Mouse (Mus musculus): ENCODE results near the gene Nufip2. TPM values are rescaled to one million over a fixed set of nuclear protein-coding genes. Genes with fewer than 3 reads are reported as not detected.
"Not testable (repeated sequence)": the region's sequence is repeated elsewhere in the genome, so short reads cannot be mapped to it uniquely, and the experiment has no call there.

Gene Nufip2
- polyA plus RNA-seq (2012; ENCODE audit: insufficient read depth, low replicate concordance), result 8.0 and 25.8 TPM in 2 replicates

- Histone ChIP-seq H3K36me3 (replicated peaks; ENCODE audit: low read length) (peaks cover 18% of the 10 kb centered on the region), H3K27me3 (replicated peaks) (no peaks in the 10 kb centered on the region), H3K9me3 (no peaks in the 10 kb centered on the region), H3K4me1 (peaks cover 33% of the 10 kb centered on the region; the same call in 1 of the 2 replicates), H3K4me3 (replicated peaks) (peak within 1 kb of the TSS; percentile 99)
- TF ChIP-seq FLI1 (IDR thresholded peaks at IDR 0.05; ENCODE audit: low read length), result no peak
- TF ChIP-seq GATA1 (IDR thresholded peaks at IDR 0.05; ENCODE audit: borderline replicate concordance, low read length), result no peak
Measured at GRCm38 (mm10) chr11:77685383-77686265, at the start of gene Nufip2. Nufip2 (plus strand) TSS chr11:77686155.

- H3K4me1 ChIP-seq, result peaks cover 9% of the 10 kb centered on the region
- no peak overlapping the region for H3K4me3 ChIP-seq (replicated peaks)
- H3K36me3 ChIP-seq (replicated peaks; ENCODE audit: low read length), result no peaks in the 10 kb centered on the region
- no peaks in the 10 kb centered on the region for H3K9me3 ChIP-seq
- TF ChIP-seq GATA1 (IDR thresholded peaks at IDR 0.05; ENCODE audit: borderline replicate concordance, low read length) (no peak), FLI1 (IDR thresholded peaks at IDR 0.05; ENCODE audit: low read length) (no peak)
- peaks cover 21% of the 10 kb centered on the region for H3K27me3 ChIP-seq (replicated peaks)
Measured at GRCm38 (mm10) chr11:77641390-77641789, 44.6 kb upstream of the Nufip2 start.

- H3K27me3 ChIP-seq (replicated peaks), result peaks cover 33% of the 10 kb centered on the region
- no peaks in the 10 kb centered on the region for H3K36me3 ChIP-seq (replicated peaks; ENCODE audit: low read length)
- no peak overlapping the region for H3K4me3 ChIP-seq (replicated peaks)
- H3K9me3 ChIP-seq, result no peaks in the 10 kb centered on the region
- H3K4me1 ChIP-seq, result peaks cover 17% of the 10 kb centered on the region
- TF ChIP-seq GATA1 (IDR thresholded peaks at IDR 0.05; ENCODE audit: borderline replicate concordance, low read length) (no peak), FLI1 (IDR thresholded peaks at IDR 0.05; ENCODE audit: low read length) (no peak)
Measured at GRCm38 (mm10) chr11:77645481-77645880, 40.5 kb upstream of the Nufip2 start.

GRCm38 (mm10) chr11:77648878-77649277 is 37.1 kb upstream of the Nufip2 start:
- TF ChIP-seq GATA1 (IDR thresholded peaks at IDR 0.05; ENCODE audit: borderline replicate concordance, low read length), result no peak
- TF ChIP-seq FLI1 (IDR thresholded peaks at IDR 0.05; ENCODE audit: low read length), result no peak
- no peaks in the 10 kb centered on the region for H3K36me3 ChIP-seq (replicated peaks; ENCODE audit: low read length)

GRCm38 (mm10) chr11:77652484-77652883 is 33.5 kb upstream of the Nufip2 start:
- H3K9me3 ChIP-seq, result no peaks in the 10 kb centered on the region
- H3K4me3 ChIP-seq (replicated peaks), result no peak overlapping the region
- no peaks in the 10 kb centered on the region for H3K36me3 ChIP-seq (replicated peaks; ENCODE audit: low read length)
- H3K27me3 ChIP-seq (replicated peaks), result peaks cover 6% of the 10 kb centered on the region
- TF ChIP-seq FLI1 (IDR thresholded peaks at IDR 0.05; ENCODE audit: low read length), result no peak
- no peak for TF ChIP-seq GATA1 (IDR thresholded peaks at IDR 0.05; ENCODE audit: borderline replicate concordance, low read length)
- H3K4me1 ChIP-seq, result peaks cover 22% of the 10 kb centered on the region

More at GRCm38 (mm10) chr11:77648878-77649277, 37.1 kb upstream of the Nufip2 start:
- H3K4me3 ChIP-seq (replicated peaks), result no peak overlapping the region
- H3K9me3 ChIP-seq, result no peaks in the 10 kb centered on the region
- H3K4me1 ChIP-seq, result peaks cover 12% of the 10 kb centered on the region
- H3K27me3 ChIP-seq (replicated peaks), result peaks cover 31% of the 10 kb centered on the region

GRCm38 (mm10) chr11:77653406-77654190 is 32.4 kb upstream of the Nufip2 start:
- Histone ChIP-seq H3K27me3 (replicated peaks) (peaks cover 12% of the 10 kb centered on the region), H3K4me1 (peaks cover 24% of the 10 kb centered on the region)
- not testable (repeated sequence) for H3K4me3 ChIP-seq (replicated peaks); H3K36me3 ChIP-seq (replicated peaks; ENCODE audit: low read length); H3K9me3 ChIP-seq

- peaks cover 8% of the 10 kb centered on the region for H3K27me3 ChIP-seq (replicated peaks)
- no peaks in the 10 kb centered on the region for H3K9me3 ChIP-seq
- no peaks in the 10 kb centered on the region for H3K36me3 ChIP-seq (replicated peaks; ENCODE audit: low read length)
- no peak overlapping the region for H3K4me3 ChIP-seq (replicated peaks)
- TF ChIP-seq GATA1 (IDR thresholded peaks at IDR 0.05; ENCODE audit: borderline replicate concordance, low read length), result no peak
- no peak for TF ChIP-seq FLI1 (IDR thresholded peaks at IDR 0.05; ENCODE audit: low read length)
- H3K4me1 ChIP-seq, result peaks cover 5% of the 10 kb centered on the region
Measured at GRCm38 (mm10) chr11:77659986-77660385, 26.0 kb upstream of the Nufip2 start.

- TF ChIP-seq FLI1 (IDR thresholded peaks at IDR 0.05; ENCODE audit: low read length) (no peak), GATA1 (IDR thresholded peaks at IDR 0.05; ENCODE audit: borderline replicate concordance, low read length) (no peak)
- Histone ChIP-seq H3K4me1 (peaks cover 8% of the 10 kb centered on the region), H3K9me3 (peaks cover 4% of the 10 kb centered on the region), H3K36me3 (replicated peaks; ENCODE audit: low read length) (no peaks in the 10 kb centered on the region), H3K4me3 (replicated peaks) (no peak overlapping the region), H3K27me3 (replicated peaks) (peaks cover under 1% of the 10 kb centered on the region)
Measured at GRCm38 (mm10) chr11:77663639-77664038, 22.3 kb upstream of the Nufip2 start.

- peaks cover 4% of the 10 kb centered on the region for H3K9me3 ChIP-seq
- no peaks in the 10 kb centered on the region for H3K36me3 ChIP-seq (replicated peaks; ENCODE audit: low read length)
- no peak overlapping the region for H3K4me3 ChIP-seq (replicated peaks)
- H3K27me3 ChIP-seq (replicated peaks), result no peaks in the 10 kb centered on the region
- peaks cover 12% of the 10 kb centered on the region for H3K4me1 ChIP-seq
- TF ChIP-seq GATA1 (IDR thresholded peaks at IDR 0.05; ENCODE audit: borderline replicate concordance, low read length), result no peak
- no peak for TF ChIP-seq FLI1 (IDR thresholded peaks at IDR 0.05; ENCODE audit: low read length)
Measured at GRCm38 (mm10) chr11:77664046-77664445, 21.9 kb upstream of the Nufip2 start.

GRCm38 (mm10) chr11:77665384-77665783 is 20.6 kb upstream of the Nufip2 start:
- H3K27me3 ChIP-seq (replicated peaks); H3K36me3 ChIP-seq (replicated peaks; ENCODE audit: low read length); H3K4me3 ChIP-seq (replicated peaks); H3K9me3 ChIP-seq: not testable (repeated sequence)
- H3K4me1 ChIP-seq, result peaks cover 19% of the 10 kb centered on the region

- H3K4me3 ChIP-seq (replicated peaks), result not testable (repeated sequence)
- H3K4me1 ChIP-seq, result peaks cover 19% of the 10 kb centered on the region
Measured at GRCm38 (mm10) chr11:77666766-77667165, 19.2 kb upstream of the Nufip2 start.

More at GRCm38 (mm10) chr11:77666766-77667165, 19.2 kb upstream of the Nufip2 start:
- not testable (repeated sequence) for H3K27me3 ChIP-seq (replicated peaks); H3K36me3 ChIP-seq (replicated peaks; ENCODE audit: low read length); H3K9me3 ChIP-seq

All from megakaryocyte, embryonic 14.5 days (primary cell).